Mouse (Mus musculus) adrenal gland, adult 10 weeks (tissue): ENCODE data around the gene Fpr-rs4. TPM values are rescaled to one million over a fixed set of nuclear protein-coding genes. Genes with fewer than 3 reads are reported as not detected.

Experiments used
- polyA plus RNA-seq: library from polyadenylated mRNA; stranded (reverse); fragments of 350-450 nt; fragmentation: Illumina TruSeq; extraction: RNeasy Lipid Tissue Mini Kit (QIAGEN cat#74804); gene quantifications from one replicate; pipeline ENCODE4 v1.2.3, GENCODE M21; 2014; ENCODE audit warnings: low read depth, low replicate concordance

Fpr-rs4 gene
- polyA plus RNA-seq, result not detected

GRCm38 (mm10) chr17:18021433-18021832 lies at the start of gene Fpr-rs4:
Fpr-rs4 (plus strand) TSS chr17:18021733.

GRCm38 (mm10) chr17:18049124-18049523 lies 27.6 kb downstream of the Fpr-rs4 start, which contains the start of gene Vmn2r124:
Vmn2r124 (plus strand) TSS chr17:18049424.

Other genes starting within 250 kb of the Fpr-rs4 start
- gene Spaca6, start 194.6 kb upstream of the Fpr-rs4 start, polyA plus RNA-seq, result 41.7 TPM
- gene Has1, start 166.5 kb upstream of the Fpr-rs4 start, polyA plus RNA-seq, result not detected
- gene Fpr1, start 137.8 kb upstream of the Fpr-rs4 start, polyA plus RNA-seq, result not detected
- gene Fpr2, start 133.9 kb upstream of the Fpr-rs4 start, polyA plus RNA-seq, result not detected
- not detected for gene Fpr3, start 133.9 kb upstream of the Fpr-rs4 start, polyA plus RNA-seq
- gene Vmn2r124, start 27.7 kb downstream of the Fpr-rs4 start, polyA plus RNA-seq, result not detected
- not detected for gene Vmn2r91, start 63.3 kb downstream of the Fpr-rs4 start, polyA plus RNA-seq
- gene Vmn2r92, start 130.2 kb downstream of the Fpr-rs4 start, polyA plus RNA-seq, result not detected